Mouse (Mus musculus): ENCODE data around the gene Slc6a8.

DNA sequence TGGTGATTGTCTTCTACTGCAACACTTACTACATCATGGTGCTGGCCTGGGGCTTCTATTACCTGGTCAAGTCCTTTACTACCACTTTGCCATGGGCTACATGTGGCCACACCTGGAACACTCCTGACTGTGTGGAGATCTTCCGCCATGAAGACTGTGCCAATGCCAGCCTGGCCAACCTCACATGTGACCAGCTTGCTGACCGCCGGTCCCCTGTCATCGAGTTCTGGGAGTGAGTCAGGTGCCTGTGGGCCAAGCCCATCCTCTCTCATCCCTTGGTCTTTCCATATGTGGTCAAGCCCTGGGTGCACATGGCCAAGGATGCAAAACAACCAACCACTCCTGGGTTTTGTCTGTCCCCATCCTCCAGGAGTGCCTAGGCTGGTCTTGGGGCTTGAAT is 3.7 kb downstream of the Slc6a8 start:
- no peak for TF ChIP-seq POLR2A (IDR thresholded peaks at IDR 0.05; ENCODE audit: low read depth, low read length)
- no peak for TF ChIP-seq CTCF (IDR thresholded peaks at IDR 0.05; ENCODE audit: extremely low read depth, insufficient read length, insufficient replicate concordance, low read depth, low read length)
